In genomic region chr8:80969423-80969822, GRCm38 (mm10) we compare ENCODE assay signal across 26 mouse cellular contexts.
"Had no signal": no experiment of that assay in that cellular context is flagged by ENCODE, and none has a peak within 500 bp of the region (broad histone marks: within the 10 kb centered on the region; RNA-seq: fewer than 3 reads in every experiment).

No protein-coding gene starts in this region.

- H3K27me3 ChIP-seq: heart, embryonic 12.5 days; hindbrain, embryonic 12.5 days; intestine, embryonic 15.5 days; limb, embryonic 12.5 days; liver, embryonic 13.5 days had no signal

- H3K36me3 ChIP-seq: heart, embryonic 10.5 days; heart, embryonic 12.5 days; hindbrain, embryonic 10.5 days; hindbrain, embryonic 12.5 days; intestine, embryonic 15.5 days; limb, embryonic 10.5 days; limb, embryonic 12.5 days; liver, embryonic 13.5 days had no signal

- H3K27ac ChIP-seq: gastrocnemius, adult 2 months; heart, embryonic 10.5 days; hindbrain, embryonic 10.5 days; hindbrain, embryonic 12.5 days; hindbrain, embryonic 14.5 days; intestine, embryonic 15.5 days; layer of hippocampus, adult 2 months; left cerebral cortex, adult 2 months; limb, embryonic 10.5 days; limb, embryonic 12.5 days; liver, embryonic 13.5 days had no signal

- H3K4me1 ChIP-seq: heart, embryonic 10.5 days; heart, embryonic 12.5 days; hindbrain, embryonic 10.5 days; hindbrain, embryonic 12.5 days; intestine, embryonic 15.5 days; limb, embryonic 10.5 days; limb, embryonic 12.5 days; liver, embryonic 13.5 days had no signal

- H3K4me3 ChIP-seq: gastrocnemius, adult 2 months; heart, embryonic 10.5 days; heart, embryonic 12.5 days; hindbrain, embryonic 10.5 days; hindbrain, embryonic 12.5 days; intestine, embryonic 15.5 days; layer of hippocampus, adult 2 months; left cerebral cortex, adult 2 months; limb, embryonic 10.5 days; limb, embryonic 12.5 days; liver, embryonic 13.5 days had no signal

- DNase-seq: gastrocnemius, adult 2 months; gastrocnemius, postnatal 10 days; gastrocnemius, postnatal 25 days; heart, adult 18-20 months; heart, postnatal 10 days; heart, postnatal 4 days; kidney, adult 18-20 months; kidney, adult 8-10 months; kidney, postnatal 10 days; kidney, postnatal 25 days; kidney, postnatal 4 days; liver; liver, embryonic 13.5 days had no signal

- ATAC-seq: hindbrain, embryonic 16.5 days; inflammation-experienced regulatory T-cells, adult 6 months; intestine, embryonic 15.5 days; intestine, postnatal 0 days had no signal

- H3K9ac ChIP-seq: heart, embryonic 12.5 days; hindbrain, embryonic 12.5 days; hindbrain, embryonic 14.5 days; intestine, embryonic 15.5 days; limb, embryonic 12.5 days; liver, embryonic 13.5 days had no signal
